Mouse (Mus musculus): Measurements from ENCODE around the gene Rassf1. TPM values are rescaled to one million over a fixed set of nuclear protein-coding genes. Genes with fewer than 3 reads are reported as not detected.
A peak's percentile ranks its signal among the peaks of the same experiment; 100 is the strongest.

Rassf1 gene
- total RNA-seq, 2 experiments from 2014 or later, result 31.4 to 35.2 TPM

DNA sequence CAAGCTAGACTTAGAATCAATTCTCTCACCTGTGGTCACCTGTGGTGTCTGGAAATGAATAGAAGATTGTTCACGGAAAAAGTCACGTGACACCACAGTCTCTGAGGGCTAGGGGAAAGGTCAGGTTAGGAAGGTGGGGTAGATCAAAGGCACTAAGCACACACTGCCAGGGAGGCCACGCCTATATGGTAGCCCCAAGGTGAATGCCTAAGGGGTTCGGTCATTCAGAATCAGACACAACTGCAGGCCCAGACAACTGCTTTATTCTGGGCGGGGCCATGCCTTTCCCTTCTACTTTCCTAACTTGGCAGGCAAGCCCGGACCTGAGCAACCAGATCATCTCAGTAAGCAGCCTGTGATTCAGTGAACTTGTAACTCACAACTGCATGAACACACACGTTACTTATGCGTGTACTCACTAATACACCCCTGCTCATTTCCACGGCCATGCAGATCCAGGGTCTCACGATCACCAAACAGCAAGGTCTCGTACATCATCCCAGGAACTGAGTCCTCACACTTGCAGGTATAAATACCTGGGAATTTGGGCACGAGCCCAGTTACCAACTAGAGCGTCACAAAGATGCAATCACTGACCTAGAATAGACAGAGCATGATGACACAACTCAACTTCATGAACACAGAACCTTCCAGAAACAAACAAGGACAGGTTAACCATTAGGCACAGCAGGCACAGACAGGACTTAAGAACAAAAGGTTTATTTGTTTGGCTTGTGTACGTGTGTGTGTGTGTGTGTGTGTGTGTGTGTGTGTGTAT, 24.4 kb downstream of the Rassf1 start:
- no peak for ATAC-seq (replicated peaks; ENCODE audit: low FRiP score, poor library complexity, severe bottlenecking)

DNA sequence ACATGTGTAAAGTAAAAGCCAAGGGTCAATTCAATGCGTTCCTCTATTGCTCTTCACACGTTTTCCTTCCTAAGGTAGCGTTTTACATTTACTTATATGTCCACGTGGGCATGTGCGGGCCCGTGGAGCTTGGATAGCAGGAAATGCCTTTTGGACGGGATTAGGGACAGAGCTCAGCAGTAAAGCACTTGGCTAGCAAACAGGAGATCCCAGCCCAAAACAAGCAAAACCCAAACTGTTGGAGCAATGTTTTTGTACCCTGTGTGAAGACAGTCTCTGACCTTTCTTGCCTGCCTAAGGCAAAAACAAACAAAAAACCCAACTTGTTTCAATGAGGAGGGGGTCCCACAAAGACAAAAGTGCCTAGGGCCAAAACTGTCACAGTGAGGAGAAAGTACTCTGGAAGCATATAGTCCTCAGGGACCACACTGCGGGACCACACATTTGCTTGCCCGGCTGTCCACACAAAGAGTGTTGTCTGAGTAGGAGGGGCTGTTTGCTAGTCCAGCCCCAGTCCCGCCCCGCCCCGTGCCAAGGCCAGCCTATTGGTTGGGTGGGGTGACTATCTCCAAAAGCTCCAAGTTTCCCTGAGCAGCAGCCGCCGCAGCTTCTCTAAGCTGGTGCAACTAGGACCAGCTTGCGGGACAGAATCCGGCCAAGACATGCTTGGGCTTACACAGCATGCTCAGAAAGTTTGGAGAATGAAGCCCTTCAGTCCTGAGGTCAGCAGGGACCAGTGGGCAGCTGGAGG, 25.2 kb downstream of the Rassf1 start, which contains the start of gene Hyal1:
Hyal1 (plus strand) TSS at position 571 of the 751 bp plus-strand sequence.
- ATAC-seq (replicated peaks; ENCODE audit: low FRiP score, poor library complexity, severe bottlenecking), result peak; percentile 81

DNA sequence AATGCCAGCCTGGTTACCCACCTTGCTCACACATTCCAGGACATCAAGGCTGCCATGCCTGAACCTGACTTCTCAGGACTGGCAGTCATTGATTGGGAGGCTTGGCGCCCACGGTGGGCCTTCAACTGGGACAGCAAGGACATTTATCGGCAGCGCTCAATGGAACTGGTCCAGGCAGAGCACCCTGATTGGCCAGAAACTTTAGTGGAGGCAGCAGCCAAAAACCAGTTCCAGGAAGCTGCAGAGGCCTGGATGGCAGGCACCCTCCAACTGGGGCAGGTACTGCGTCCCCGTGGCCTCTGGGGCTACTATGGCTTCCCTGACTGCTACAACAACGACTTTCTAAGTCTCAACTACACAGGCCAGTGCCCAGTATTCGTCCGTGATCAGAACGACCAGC, 26.5 kb downstream of the Rassf1 start:
- no peak for ATAC-seq (replicated peaks; ENCODE audit: low FRiP score, poor library complexity, severe bottlenecking)

DNA sequence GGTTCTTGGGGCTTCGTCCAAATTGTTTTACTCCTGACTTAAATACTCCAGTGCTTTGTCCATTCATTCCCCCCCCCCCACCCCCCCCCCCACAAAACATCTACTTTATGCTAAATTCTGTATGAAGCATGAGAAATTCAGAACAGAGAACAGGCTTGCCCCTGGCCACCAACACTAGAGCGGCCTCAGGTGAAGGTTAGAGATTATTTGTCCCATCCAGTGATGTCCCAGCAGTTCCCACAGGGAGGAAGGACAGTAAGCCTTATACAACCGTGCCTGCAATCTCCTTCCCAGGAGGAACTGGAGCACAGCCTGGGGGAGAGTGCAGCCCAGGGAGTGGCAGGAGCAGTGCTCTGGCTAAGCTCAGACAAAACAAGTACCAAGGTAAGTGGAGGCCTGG, 27.2 kb downstream of the Rassf1 start, which contains the start of gene Naa80:
Naa80 (plus strand) TSS at position 301 of the 400 bp plus-strand sequence.
- no peak for ATAC-seq (replicated peaks; ENCODE audit: low FRiP score, poor library complexity, severe bottlenecking)

DNA sequence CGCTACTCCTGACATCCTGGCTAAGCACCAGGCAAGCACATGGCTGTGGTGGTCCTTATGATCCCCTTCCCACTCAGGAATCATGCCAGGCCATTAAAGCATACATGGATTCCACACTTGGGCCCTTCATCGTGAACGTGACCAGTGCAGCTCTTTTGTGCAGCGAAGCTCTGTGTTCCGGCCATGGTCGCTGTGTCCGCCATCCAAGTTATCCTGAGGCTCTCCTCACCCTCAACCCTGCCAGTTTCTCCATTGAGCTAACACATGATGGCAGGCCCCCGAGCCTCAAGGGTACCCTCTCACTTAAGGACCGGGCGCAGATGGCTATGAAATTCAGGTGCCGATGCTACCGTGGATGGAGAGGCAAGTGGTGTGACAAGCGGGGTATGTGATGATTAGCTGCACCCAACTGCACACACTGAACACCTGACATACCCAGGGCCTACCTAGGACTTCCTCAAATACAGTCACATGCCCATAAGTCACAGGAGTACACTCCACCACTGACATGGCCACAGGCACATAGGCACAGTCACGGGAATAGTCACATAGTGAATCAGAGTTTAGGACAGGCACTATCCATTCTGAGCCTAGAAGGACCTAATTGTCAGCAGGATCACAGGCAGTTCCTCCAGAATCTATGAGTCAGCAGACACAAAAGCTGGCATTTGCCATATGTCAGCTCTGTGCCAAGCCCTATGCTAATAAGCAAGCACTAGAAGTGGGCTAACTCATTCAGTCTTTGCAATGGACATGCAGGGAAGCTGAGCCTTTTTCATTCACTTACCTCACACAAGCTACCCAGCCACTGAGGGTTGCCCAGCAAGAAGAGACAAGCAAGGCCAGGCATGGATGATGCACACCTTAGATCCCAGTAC, 27.9 kb downstream of the Rassf1 start:
- no peak for ATAC-seq (replicated peaks; ENCODE audit: low FRiP score, poor library complexity, severe bottlenecking)

DNA sequence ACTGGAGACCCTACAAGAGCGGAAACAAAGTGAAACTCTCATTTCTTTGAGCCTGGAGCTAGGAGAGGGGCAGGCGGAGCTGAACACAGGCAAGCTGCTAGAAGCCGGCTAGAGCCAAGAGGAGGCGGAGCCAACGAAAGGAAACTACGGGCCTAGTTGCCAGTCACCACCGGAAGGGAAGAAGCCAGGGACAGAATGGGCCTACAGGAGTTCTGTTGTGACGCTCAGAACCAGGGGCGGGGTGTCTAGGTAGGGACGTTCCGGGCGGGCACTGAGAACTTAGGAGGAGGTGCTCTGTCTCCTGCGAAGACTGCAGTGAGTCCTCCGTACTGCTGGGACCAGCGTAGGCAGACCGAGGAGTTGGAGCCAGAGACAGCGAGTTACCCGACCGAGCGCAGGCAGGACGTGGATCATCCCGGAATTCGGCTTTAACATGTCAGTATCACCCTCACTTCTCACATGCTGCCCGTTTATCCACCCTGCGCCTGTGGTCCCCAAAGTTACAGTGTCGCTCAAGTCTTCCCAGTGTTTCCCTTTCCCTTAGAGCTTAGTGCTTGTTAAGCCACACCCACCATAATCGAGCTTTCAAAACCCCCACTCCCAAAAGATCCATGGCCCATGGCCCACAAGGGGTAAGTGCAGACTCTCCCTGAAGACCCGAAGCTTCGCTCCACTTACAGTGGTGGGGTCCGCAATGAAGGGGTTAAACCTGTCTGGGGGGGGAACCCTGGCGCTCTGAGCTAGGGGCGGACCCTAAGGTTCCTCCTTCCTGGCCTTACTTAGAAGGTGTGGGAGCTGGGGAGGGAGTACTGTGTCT, 29.4 kb downstream of the Rassf1 start, which contains the start of gene Hyal3:
Hyal3 (plus strand) TSS at position 318 of the 817 bp plus-strand sequence.
- ATAC-seq (replicated peaks; ENCODE audit: low FRiP score, poor library complexity, severe bottlenecking), result peak; percentile 78

DNA sequence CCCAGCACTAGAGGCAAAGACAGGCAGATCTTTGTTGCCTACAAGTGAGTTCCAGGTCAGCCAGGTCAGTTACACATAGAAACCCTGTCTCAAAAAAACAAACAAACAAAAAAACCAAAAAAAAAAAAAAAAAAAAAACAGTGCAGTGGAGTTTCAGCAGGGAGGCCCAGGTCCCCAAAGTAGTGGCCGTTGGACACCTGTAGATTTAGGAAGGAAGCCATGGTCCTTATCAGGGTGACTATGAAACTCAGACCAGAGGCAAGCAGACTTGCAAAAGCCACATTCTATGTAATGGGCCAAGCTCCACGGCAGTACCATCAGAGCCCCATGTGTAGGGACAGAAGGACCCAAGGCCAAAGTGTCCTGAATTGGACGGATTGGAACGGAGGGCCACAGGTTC, 30.2 kb downstream of the Rassf1 start:
- ATAC-seq (replicated peaks; ENCODE audit: low FRiP score, poor library complexity, severe bottlenecking), result no peak

DNA sequence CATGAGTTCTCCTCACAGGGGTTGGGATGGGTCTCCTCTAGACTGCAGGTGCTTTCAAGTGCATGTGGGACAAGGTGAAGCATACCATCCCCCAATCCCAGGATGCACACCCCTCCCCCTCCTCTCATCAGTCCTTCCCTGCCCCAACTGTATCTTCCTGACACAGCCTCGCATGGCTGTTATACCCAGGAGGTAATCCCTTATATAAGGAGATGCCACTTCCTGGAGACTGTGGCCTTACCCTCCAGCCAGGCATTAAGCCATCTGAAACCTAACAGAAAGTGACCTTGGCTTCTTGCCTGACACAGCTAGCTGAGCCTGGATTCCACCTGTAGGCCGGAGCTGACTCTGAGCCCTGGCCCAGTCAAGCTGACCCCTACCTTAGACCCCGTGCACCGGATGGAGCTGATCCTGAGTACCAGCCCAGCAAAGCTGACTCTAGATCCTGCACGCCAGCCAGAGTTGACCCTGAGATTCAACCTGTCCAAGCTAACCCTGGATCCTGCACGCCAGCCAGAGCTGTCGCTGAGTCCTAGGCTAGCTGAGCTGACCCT, 31.2 kb downstream of the Rassf1 start:
- no peak for ATAC-seq (replicated peaks; ENCODE audit: low FRiP score, poor library complexity, severe bottlenecking)

DNA sequence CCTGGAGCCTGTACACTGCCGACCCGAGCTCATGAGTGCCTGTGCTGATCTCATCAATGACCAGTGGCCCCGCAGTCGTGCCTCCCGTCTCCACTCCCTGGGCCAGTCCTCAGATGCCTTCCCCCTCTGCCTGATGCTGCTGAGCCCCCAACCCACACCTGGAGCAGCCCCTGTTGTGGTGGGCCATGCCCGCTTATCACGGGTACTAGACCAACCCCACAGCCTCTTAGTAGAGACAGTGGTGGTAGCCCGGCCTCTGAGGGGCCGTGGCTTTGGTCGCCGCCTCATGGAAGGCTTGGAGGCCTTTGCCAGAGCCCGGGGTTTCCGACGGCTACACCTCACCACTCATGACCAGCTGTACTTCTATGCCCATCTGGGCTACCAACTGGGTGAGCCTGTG, 31.8 kb downstream of the Rassf1 start:
- no peak for ATAC-seq (replicated peaks; ENCODE audit: low FRiP score, poor library complexity, severe bottlenecking)

DNA sequence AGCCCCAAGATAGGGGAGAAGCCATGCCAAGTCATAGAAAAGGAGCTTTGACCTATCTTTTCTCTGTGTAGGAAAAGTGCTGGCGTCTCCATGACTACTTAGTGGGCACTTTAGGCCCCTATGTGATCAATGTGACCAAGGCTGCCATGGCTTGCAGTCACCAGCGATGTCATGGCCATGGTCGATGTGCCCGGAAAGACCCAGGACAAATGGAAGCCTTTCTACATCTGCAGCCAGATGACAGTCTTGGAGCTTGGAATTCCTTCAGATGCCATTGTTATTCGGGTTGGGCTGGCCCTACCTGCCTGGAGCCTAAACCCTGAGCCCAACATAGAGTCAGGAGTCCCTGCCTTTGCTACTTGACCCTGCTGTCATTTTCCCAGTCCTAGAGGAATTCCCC, 35.1 kb downstream of the Rassf1 start:
- no peak for ATAC-seq (replicated peaks; ENCODE audit: low FRiP score, poor library complexity, severe bottlenecking)

DNA sequence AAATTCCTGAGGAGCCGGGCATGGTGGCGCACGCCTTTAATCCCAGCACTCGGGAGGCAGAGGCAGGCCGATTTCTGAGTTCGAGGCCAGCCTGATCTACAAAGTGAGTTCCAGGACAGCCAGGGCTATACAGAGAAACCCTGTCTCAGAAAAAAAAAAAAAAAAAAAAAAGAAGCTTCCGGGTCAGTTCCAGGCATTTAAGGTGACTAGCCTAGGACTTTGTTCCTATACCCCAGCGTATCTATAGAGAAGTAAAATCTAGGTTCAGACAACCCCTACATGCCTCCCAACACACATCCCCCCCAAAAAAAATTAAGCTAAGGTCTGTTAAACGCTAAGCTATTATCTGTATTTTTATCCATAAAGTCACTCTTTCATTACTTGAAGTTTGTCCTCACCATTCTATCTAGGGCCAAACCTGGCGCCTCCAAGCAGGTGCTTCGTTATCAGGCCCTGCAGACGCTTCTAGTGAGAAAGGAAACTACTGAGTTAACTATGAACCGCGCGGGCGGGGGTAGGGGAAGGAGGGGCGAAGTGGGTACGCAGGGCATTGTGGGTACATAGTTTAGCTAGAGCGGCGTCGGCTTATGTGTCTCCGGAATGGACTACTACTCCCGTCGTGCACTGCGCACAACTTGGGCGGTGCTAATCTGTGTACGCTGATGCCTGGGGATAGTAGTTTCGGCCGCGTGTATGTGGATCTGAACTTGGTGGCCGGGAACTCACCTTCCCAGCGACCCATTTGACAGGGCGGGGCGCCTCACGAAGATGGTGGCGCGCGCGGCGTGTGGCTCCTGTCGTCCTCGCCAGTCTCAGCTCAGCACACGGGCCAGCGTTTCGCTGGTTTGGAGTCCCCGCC, 35.8 kb downstream of the Rassf1 start, which contains the start of gene Ifrd2:
Ifrd2 (plus strand) TSS at position 669 of the 859 bp plus-strand sequence.
- peak; percentile 72 for ATAC-seq (replicated peaks; ENCODE audit: low FRiP score, poor library complexity, severe bottlenecking)

DNA sequence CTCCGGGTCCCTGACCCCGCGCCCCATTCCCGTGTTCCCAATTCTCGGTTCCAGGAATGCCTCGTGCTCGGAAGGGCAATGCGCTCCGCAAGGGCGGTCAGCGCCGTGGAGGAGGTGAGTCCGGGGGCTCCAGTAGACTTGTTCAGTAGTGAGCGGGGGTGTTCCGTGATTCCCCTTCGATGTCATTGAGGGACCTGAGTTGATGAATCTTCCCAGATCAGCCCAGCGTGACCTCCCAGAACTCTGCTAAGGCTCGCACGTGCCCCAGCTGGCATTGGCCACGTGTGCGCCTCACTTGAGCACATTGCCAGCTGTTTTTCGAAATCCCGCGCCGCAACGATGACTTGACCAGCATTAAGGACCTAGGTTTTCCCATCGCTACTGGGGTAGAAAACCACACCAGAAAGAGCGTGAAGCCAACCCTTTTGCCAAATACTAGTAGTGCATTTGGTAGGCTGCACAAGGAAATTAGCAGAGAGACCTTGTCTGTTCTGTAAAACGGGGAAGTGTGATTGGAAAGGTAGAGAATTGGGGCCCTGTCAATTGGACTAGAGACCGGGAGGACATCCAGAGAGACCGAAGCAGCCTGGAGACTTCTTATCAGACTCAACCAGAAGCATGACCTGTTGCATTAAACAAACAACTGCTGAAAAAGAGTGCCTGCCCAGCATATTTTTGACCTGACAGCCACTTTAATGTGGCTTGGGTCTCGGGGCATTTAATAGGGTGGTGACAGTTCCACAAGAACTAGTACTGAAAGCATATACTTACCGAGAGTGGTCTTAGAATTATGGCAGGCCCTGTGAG, 36.7 kb downstream of the Rassf1 start:
- peak; percentile 47 for ATAC-seq (replicated peaks; ENCODE audit: low FRiP score, poor library complexity, severe bottlenecking)

DNA sequence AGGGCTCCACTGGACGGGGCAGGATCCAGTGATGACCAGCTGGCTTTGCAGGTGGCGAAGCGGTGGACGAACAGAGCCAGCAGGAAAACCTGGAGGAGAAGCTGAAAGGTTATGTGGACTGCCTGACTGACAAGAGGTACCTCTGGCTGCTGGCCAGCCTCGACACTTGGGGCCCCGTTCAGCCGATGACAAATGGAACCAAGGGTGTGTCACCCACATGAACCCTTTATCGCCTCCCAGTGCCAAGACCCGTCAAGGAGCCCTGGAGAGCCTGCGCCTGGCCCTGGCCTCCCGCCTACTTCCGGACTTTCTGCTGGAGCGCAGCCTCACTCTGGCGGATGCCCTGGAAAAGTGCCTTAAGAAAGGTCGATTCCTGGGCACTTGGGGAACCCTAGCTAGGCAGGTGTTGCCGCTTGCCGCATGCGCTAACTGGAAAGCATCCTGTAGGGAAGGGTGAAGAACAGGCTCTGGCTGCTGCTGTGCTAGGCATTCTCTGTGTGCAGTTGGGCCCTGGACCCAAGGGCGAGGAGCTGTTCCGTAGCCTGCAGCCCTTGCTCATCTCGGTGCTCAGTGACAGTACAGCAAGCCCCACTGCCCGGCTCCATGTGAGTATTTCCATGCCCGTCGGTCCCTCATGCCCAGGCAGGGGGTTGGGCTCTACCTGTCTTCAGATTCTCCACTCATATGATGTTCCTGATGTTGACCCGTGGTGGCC, 38.9 kb downstream of the Rassf1 start:
- peak; percentile 63 for ATAC-seq (replicated peaks; ENCODE audit: low FRiP score, poor library complexity, severe bottlenecking)

DNA sequence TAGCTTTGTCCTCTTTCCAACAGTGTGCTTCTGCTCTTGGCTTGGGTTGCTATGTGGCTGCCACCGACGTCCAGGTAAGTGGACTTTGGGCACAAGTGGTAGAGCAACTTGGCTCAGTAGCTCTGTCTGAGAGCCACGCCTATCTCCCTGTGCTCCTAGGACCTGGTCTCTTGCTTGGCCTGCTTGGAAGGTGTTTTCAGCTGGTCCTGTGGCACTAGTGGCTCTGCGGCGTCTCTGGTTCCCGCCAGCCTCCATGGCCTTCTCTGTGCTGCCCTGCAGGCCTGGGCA, 39.4 kb downstream of the Rassf1 start:
- no peak for ATAC-seq (replicated peaks; ENCODE audit: low FRiP score, poor library complexity, severe bottlenecking)

DNA sequence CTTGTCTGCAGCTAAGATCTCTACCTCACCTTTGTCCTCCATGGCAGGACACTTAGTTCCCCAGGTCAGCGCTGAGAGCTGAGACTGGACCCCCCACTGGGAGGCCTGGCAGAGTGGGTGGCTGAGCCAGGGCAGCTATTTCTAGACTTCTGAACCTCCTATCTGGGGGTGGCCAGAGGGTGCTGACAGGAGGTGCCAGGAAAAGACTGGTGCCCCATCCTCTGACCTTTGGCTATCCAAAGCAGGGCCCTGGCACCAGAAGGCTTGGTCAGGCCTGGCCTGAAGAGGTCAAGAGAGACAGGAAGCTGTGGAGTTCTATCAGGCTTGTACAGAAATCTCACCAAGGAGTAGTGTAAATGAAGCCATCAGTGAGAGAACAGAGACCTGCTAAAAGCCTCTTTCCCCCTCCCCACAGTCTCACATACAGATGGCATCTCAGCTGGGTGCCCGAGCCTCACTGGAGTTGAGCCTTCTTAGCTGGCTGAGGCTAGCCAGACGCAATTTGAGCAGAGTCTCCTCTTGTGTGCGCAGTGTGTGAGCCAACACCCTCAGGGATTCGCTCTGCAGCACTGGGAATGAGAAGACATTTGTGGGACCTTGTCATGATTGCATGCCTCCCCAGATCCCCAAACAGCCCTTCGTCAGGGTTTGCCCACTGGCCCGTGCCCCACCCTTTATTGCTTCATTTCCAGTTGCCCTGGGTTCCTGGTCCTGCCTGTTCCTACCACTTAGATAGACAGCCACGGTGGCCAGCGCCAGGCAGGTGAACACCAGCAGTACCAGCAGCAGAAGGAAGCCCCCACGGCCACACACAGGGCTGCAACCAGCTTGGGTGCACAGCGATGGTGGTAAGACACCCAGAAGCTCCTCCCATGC, 42.0 kb downstream of the Rassf1 start:
- ATAC-seq (replicated peaks; ENCODE audit: low FRiP score, poor library complexity, severe bottlenecking), result no peak
